Mouse (Mus musculus): ENCODE results near the gene Slit1.

Gene Slit1

GRCm38 (mm10) chr19:41688251-41688650, 55.2 kb downstream of the Slit1 start:
- no peak for DNase-seq (ENCODE audit: low read depth, low spot score)

- DNase-seq (ENCODE audit: low read depth, low spot score), result no peak
Observed at GRCm38 (mm10) chr19:41687836-41688235, 55.6 kb downstream of the Slit1 start.

- peak; percentile 40 for DNase-seq (ENCODE audit: low read depth, low spot score)
Observed at GRCm38 (mm10) chr19:41686194-41686593, 57.3 kb downstream of the Slit1 start.

GRCm38 (mm10) chr19:41685453-41686086, 57.9 kb downstream of the Slit1 start:
- DNase-seq (ENCODE audit: low read depth, low spot score), result no peak

GRCm38 (mm10) chr19:41684874-41685273, 58.6 kb downstream of the Slit1 start:
- no peak for DNase-seq (ENCODE audit: low read depth, low spot score)

- no peak for DNase-seq (ENCODE audit: low read depth, low spot score)
Observed at GRCm38 (mm10) chr19:41683951-41684350, 59.5 kb downstream of the Slit1 start.

- peak; percentile 22 for DNase-seq (ENCODE audit: low read depth, low spot score)
Observed at GRCm38 (mm10) chr19:41680267-41680666, 63.2 kb downstream of the Slit1 start.

GRCm38 (mm10) chr19:41679028-41679427, 64.4 kb downstream of the Slit1 start:
- DNase-seq (ENCODE audit: low read depth, low spot score), result no peak

- DNase-seq (ENCODE audit: low read depth, low spot score), result no peak
Observed at GRCm38 (mm10) chr19:41677575-41677974, 65.9 kb downstream of the Slit1 start.

GRCm38 (mm10) chr19:41675583-41675982, 67.9 kb downstream of the Slit1 start:
- DNase-seq (ENCODE audit: low read depth, low spot score), result no peak

- no peak for DNase-seq (ENCODE audit: low read depth, low spot score)
Observed at GRCm38 (mm10) chr19:41674366-41674765, 69.1 kb downstream of the Slit1 start.

- DNase-seq (ENCODE audit: low read depth, low spot score), result no peak
Observed at GRCm38 (mm10) chr19:41672836-41673235, 70.6 kb downstream of the Slit1 start.

GRCm38 (mm10) chr19:41670931-41671330, 72.5 kb downstream of the Slit1 start:
- DNase-seq (ENCODE audit: low read depth, low spot score), result no peak

GRCm38 (mm10) chr19:41670473-41670872, 73.0 kb downstream of the Slit1 start:
- no peak for DNase-seq (ENCODE audit: low read depth, low spot score)

GRCm38 (mm10) chr19:41669747-41670342, 73.6 kb downstream of the Slit1 start:
- no peak for DNase-seq (ENCODE audit: low read depth, low spot score)

GRCm38 (mm10) chr19:41667591-41667990, 75.9 kb downstream of the Slit1 start:
- no peak for DNase-seq (ENCODE audit: low read depth, low spot score)

GRCm38 (mm10) chr19:41665941-41666340, 77.5 kb downstream of the Slit1 start:
- no peak for DNase-seq (ENCODE audit: low read depth, low spot score)

- DNase-seq (ENCODE audit: low read depth, low spot score), result no peak
Observed at GRCm38 (mm10) chr19:41663506-41664242, 79.8 kb downstream of the Slit1 start.

- no peak for DNase-seq (ENCODE audit: low read depth, low spot score)
Observed at GRCm38 (mm10) chr19:41661466-41661865, 82.0 kb downstream of the Slit1 start.

- DNase-seq (ENCODE audit: low read depth, low spot score), result peak; percentile 40
Observed at GRCm38 (mm10) chr19:41660999-41661374, 82.5 kb downstream of the Slit1 start.

GRCm38 (mm10) chr19:41660294-41660998, 83.0 kb downstream of the Slit1 start:
- no peak for DNase-seq (ENCODE audit: low read depth, low spot score)

GRCm38 (mm10) chr19:41657446-41657845, 86.0 kb downstream of the Slit1 start:
- DNase-seq (ENCODE audit: low read depth, low spot score), result no peak

Data from A20 (cell line).